Mouse (Mus musculus): Measurements from ENCODE around the gene Pax2. TPM values are rescaled to one million over a fixed set of nuclear protein-coding genes. Genes with fewer than 3 reads are reported as not detected.

Gene Pax2
- polyA plus RNA-seq, 1 experiment = 2.7 TPM

DNA sequence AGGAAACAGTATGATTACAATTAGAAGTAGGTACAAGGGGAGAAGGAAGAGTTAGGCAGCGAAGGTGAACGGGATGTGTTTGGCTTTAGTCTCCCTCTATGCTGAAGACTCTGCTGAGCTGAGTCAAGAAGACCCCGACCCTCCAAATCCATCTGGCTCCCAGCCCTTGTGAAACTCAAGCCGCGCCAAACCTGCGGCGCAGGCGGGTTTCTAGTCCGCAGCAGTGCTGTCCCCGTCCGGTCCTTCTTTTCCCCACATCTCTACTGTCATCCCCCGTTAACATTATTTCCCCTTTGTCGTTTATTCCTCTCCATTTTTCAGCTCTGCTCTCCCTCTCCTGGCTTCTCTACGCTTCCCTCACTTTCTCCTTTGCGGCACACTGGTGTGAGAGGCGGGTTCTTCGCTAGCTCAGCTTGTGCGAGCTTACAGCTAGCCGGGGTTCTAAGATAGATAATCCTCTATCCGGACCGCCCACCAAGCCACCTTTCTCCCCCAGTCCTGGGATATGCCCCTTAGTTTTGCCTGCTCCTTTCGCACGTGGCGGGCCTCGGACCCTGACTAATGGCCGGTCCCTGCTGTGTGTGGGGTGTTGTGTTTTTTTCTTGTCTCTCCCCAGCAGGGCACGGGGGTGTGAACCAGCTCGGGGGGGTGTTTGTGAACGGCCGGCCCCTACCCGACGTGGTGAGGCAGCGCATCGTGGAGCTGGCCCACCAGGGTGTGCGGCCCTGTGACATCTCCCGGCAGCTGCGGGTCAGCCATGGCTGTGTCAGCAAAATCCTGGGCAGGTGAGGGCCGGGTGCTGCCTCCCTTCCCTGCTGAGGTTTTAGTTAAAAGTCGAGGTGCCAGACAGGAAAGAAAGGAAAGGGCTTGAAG lies 4.7 kb downstream of the Pax2 start:
- Histone ChIP-seq H3K4me1 (ENCODE audit: control insufficient read depth, insufficient read depth, low read length) (peaks cover 21% of the 10 kb centered on the region), H3K4me3 (ENCODE audit: control insufficient read depth, low read depth, low read length) (no peak overlapping the region), H3K27ac (ENCODE audit: control insufficient read depth, insufficient read depth, low read depth, low read length) (no peak overlapping the region), H3K36me3 (ENCODE audit: control insufficient read depth, insufficient read depth, low read length) (no peaks in the 10 kb centered on the region), H3K27me3 (ENCODE audit: control insufficient read depth, insufficient read depth, low read length) (peaks cover 19% of the 10 kb centered on the region)
- TF ChIP-seq CTCF (IDR thresholded peaks at IDR 0.05; ENCODE audit: control insufficient read depth, insufficient read depth, insufficient replicate concordance, low read depth, low read length) = no peak
- TF ChIP-seq POLR2A (IDR thresholded peaks at IDR 0.05; ENCODE audit: control insufficient read depth, low read depth, low read length) = no peak

DNA sequence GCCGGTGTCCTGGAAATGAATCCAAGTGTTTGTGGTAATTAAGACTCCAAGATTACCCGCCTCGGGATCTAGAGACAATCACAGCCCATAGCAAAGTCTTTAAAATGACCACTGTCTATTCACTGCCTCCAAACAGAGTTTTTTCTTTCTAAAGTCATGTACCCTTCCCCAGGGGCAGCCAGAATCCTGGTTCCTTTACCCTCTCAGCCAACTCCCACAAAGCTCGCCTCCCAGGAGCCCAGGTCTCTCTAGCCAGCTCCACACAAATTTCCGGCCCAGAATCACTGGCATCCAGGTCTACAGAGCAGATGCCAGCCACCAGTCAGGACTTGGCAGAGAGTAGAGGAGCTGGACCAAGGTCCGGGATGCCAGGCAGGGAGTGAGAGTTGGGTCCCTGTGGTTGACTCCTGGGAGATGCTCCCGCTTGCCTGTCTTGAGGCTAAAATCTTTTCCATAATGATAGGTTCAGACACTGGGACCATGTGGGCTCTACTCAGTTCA lies 6.3 kb downstream of the Pax2 start:
- H3K4me1 ChIP-seq (ENCODE audit: control insufficient read depth, insufficient read depth, low read length) = peaks cover 10% of the 10 kb centered on the region
- no peaks in the 10 kb centered on the region for H3K36me3 ChIP-seq (ENCODE audit: control insufficient read depth, insufficient read depth, low read length)
- H3K27me3 ChIP-seq (ENCODE audit: control insufficient read depth, insufficient read depth, low read length) = peaks cover 12% of the 10 kb centered on the region
- no peak overlapping the region for H3K4me3 ChIP-seq (ENCODE audit: control insufficient read depth, low read depth, low read length)
- no peak for TF ChIP-seq CTCF (IDR thresholded peaks at IDR 0.05; ENCODE audit: control insufficient read depth, insufficient read depth, insufficient replicate concordance, low read depth, low read length)
- no peak for TF ChIP-seq POLR2A (IDR thresholded peaks at IDR 0.05; ENCODE audit: control insufficient read depth, low read depth, low read length)
- no peak overlapping the region for H3K27ac ChIP-seq (ENCODE audit: control insufficient read depth, insufficient read depth, low read depth, low read length)

DNA sequence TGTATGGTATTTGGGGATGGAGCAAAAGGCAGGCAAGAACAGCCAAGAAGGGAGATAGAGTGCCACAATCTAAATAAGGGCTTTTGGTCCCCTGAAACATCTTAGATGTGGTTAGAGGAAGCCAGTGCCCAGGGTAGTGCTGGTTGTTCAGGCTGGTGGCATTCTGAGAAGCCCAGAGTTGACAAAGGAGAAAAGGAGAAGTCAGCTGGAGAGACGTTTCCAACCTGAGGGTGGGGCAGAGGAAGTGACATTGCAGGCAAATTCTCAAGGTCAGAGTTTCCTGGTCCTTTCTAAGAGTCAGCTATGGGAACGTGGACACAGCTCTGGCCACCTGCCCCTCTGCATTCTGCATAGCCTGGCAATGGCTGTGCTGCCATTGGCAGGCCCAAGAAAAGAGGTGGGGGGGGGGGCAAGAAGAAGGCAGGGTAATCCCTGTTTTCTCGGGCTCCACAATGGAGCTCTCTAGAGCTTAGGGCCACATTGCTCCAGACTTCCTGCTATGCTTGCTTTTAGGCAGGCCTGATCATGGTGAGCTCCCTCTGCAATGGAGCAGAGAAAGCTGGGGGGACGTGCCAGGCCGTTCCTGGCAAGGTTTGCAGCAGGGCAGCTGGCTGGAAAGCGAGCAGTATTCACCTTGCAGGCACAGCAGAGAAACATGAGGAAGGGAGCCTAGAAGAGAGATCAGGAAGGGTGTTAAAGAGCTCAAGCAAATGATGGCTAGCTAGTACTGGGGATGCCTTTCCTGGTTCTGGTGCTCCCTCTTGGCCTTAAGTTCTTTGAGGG lies 14.6 kb downstream of the Pax2 start:
- H3K4me1 ChIP-seq (ENCODE audit: control insufficient read depth, insufficient read depth, low read length) = no peaks in the 10 kb centered on the region
- no peaks in the 10 kb centered on the region for H3K27me3 ChIP-seq (ENCODE audit: control insufficient read depth, insufficient read depth, low read length)
- H3K4me3 ChIP-seq (ENCODE audit: control insufficient read depth, low read depth, low read length) = no peak overlapping the region
- no peak overlapping the region for H3K27ac ChIP-seq (ENCODE audit: control insufficient read depth, insufficient read depth, low read depth, low read length)
- TF ChIP-seq POLR2A (IDR thresholded peaks at IDR 0.05; ENCODE audit: control insufficient read depth, low read depth, low read length) (no peak), CTCF (IDR thresholded peaks at IDR 0.05; ENCODE audit: control insufficient read depth, insufficient read depth, insufficient replicate concordance, low read depth, low read length) (no peak)
- no peaks in the 10 kb centered on the region for H3K36me3 ChIP-seq (ENCODE audit: control insufficient read depth, insufficient read depth, low read length)

DNA sequence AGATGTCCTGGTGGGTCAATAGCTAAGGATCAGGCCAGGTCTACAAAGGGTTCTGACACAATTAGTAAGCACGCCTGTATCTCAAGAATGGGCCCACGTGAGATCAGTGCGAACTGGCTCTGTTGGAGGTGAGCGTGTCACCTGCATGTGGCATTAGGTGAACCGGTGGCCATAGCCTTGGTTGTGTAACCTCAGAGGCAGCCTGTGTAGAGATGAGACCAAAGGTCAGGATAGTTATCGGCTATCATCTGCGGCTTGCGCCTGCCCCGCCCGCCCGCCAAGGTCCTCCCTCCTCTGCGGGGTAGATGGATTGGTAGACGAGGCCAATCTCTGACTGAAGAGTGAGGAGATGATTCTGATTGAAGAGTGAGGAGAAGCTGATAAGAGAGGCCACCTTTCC lies 15.7 kb downstream of the Pax2 start:
- Histone ChIP-seq H3K4me1 (ENCODE audit: control insufficient read depth, insufficient read depth, low read length) (no peaks in the 10 kb centered on the region), H3K4me3 (ENCODE audit: control insufficient read depth, low read depth, low read length) (no peak overlapping the region), H3K36me3 (ENCODE audit: control insufficient read depth, insufficient read depth, low read length) (no peaks in the 10 kb centered on the region), H3K27ac (ENCODE audit: control insufficient read depth, insufficient read depth, low read depth, low read length) (no peak overlapping the region), H3K27me3 (ENCODE audit: control insufficient read depth, insufficient read depth, low read length) (no peaks in the 10 kb centered on the region)
- TF ChIP-seq CTCF (IDR thresholded peaks at IDR 0.05; ENCODE audit: control insufficient read depth, insufficient read depth, insufficient replicate concordance, low read depth, low read length) (no peak), POLR2A (IDR thresholded peaks at IDR 0.05; ENCODE audit: control insufficient read depth, low read depth, low read length) (no peak)

DNA sequence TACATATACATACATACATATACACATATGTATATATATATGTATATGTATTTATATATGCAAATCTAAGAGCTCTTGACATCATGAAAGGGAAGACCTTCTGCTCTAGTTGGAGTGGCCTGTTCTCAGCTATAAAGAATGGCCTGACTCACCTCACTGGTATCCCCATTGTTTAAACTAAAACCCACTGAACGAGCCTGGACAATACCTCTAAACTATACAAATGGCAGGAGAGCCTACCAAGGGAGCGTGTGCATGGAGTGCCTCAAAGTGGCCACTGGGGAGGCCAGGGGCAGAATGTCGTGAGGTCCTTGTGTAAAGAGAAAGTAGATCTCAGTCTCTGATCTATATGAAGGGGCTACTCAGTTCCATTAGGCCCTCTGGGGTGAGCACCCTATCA lies 26.1 kb downstream of the Pax2 start:
- no peak for TF ChIP-seq CTCF (IDR thresholded peaks at IDR 0.05; ENCODE audit: control insufficient read depth, insufficient read depth, insufficient replicate concordance, low read depth, low read length)
- no peak for TF ChIP-seq POLR2A (IDR thresholded peaks at IDR 0.05; ENCODE audit: control insufficient read depth, low read depth, low read length)
- no peaks in the 10 kb centered on the region for H3K27me3 ChIP-seq (ENCODE audit: control insufficient read depth, insufficient read depth, low read length)
- no peaks in the 10 kb centered on the region for H3K36me3 ChIP-seq (ENCODE audit: control insufficient read depth, insufficient read depth, low read length)
- H3K27ac ChIP-seq (ENCODE audit: control insufficient read depth, insufficient read depth, low read depth, low read length) = no peak overlapping the region
- no peak overlapping the region for H3K4me3 ChIP-seq (ENCODE audit: control insufficient read depth, low read depth, low read length)
- no peaks in the 10 kb centered on the region for H3K4me1 ChIP-seq (ENCODE audit: control insufficient read depth, insufficient read depth, low read length)

DNA sequence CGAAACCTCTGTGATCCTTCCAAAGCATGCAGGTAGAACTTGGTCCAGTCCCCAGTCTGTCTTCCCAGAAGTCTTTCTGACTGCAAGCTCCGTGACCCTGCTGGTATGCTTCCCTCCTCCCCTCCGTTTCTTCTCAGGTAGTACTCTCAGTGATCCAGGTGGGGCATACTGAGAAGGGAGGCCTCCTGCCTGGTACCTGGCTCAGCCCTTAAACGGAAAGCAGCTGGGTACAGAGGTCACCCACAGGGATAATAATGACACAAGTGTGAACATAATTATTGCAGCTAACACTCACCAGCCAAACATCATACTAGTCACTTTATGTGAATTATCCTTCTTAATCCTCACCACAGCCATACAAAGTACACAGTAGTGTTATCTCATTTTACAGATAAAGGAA lies 28.5 kb downstream of the Pax2 start:
- no peaks in the 10 kb centered on the region for H3K27me3 ChIP-seq (ENCODE audit: control insufficient read depth, insufficient read depth, low read length)
- H3K36me3 ChIP-seq (ENCODE audit: control insufficient read depth, insufficient read depth, low read length) = no peaks in the 10 kb centered on the region
- no peaks in the 10 kb centered on the region for H3K4me1 ChIP-seq (ENCODE audit: control insufficient read depth, insufficient read depth, low read length)
- TF ChIP-seq POLR2A (IDR thresholded peaks at IDR 0.05; ENCODE audit: control insufficient read depth, low read depth, low read length) = no peak
- no peak overlapping the region for H3K4me3 ChIP-seq (ENCODE audit: control insufficient read depth, low read depth, low read length)
- H3K27ac ChIP-seq (ENCODE audit: control insufficient read depth, insufficient read depth, low read depth, low read length) = no peak overlapping the region

DNA sequence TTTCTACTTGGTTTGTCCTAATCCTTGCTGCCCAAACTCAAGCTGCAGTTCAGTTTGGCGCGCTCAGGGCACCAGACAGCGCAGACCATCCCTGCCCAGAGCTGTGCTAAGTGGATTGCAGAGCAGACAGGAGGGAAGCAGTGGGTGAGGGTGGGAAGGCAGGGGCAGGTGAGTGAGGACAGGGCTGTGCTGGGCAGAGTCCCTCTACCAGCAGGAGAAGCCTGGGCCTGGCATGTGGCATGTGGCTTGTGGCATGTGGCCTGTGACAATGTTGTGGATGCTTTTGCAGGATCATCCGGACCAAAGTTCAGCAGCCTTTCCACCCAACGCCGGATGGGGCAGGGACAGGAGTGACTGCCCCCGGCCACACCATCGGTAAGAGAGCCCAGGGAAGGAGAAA lies 32.6 kb downstream of the Pax2 start:
- Histone ChIP-seq H3K36me3 (ENCODE audit: control insufficient read depth, insufficient read depth, low read length) (no peaks in the 10 kb centered on the region), H3K4me3 (ENCODE audit: control insufficient read depth, low read depth, low read length) (no peak overlapping the region), H3K27ac (ENCODE audit: control insufficient read depth, insufficient read depth, low read depth, low read length) (no peak overlapping the region), H3K4me1 (ENCODE audit: control insufficient read depth, insufficient read depth, low read length) (no peaks in the 10 kb centered on the region), H3K27me3 (ENCODE audit: control insufficient read depth, insufficient read depth, low read length) (no peaks in the 10 kb centered on the region)
- TF ChIP-seq CTCF (IDR thresholded peaks at IDR 0.05; ENCODE audit: control insufficient read depth, insufficient read depth, insufficient replicate concordance, low read depth, low read length) (no peak), POLR2A (IDR thresholded peaks at IDR 0.05; ENCODE audit: control insufficient read depth, low read depth, low read length) (no peak)
